Mouse (Mus musculus) liver, embryonic 12.5 days (tissue): ENCODE results near the gene Zfp553. TPM values are rescaled to one million over a fixed set of nuclear protein-coding genes. Genes with fewer than 3 reads are reported as not detected.

ENCODE experiments used
- ATAC-seq: fragments of 200-750 bp; cut with Nextera tagmentation; 2 replicates; pipeline ENCODE4 v1.8.0; 2017; ENCODE audit warnings: moderate number of reproducible peaks, mild to moderate bottlenecking, moderate library complexity
- H3K27ac ChIP-seq: fragments of 300-500 bp; sonication (generic); 2 replicates; pipeline ENCODE4 v1.5.1; 2016; ENCODE audit warnings: mild to moderate bottlenecking
- H3K27me3 ChIP-seq: fragments of 300-500 bp; sonication (generic); replicated peaks from 2 replicates; pipeline ENCODE4 v1.6.1; 2016; ENCODE audit warnings: mild to moderate bottlenecking, moderate library complexity
- H3K36me3 ChIP-seq: fragments of 300-500 bp; sonication (generic); 2 replicates; pipeline ENCODE4 v1.6.1; 2016; ENCODE audit warnings: mild to moderate bottlenecking, moderate library complexity
- H3K4me1 ChIP-seq: fragments of 300-500 bp; sonication (generic); 2 replicates; pipeline ENCODE4 v1.6.1; 2016
- H3K4me2 ChIP-seq: fragments of 300-500 bp; sonication (generic); 2 replicates; pipeline ENCODE4 v1.6.1; 2016; ENCODE audit warnings: mild to moderate bottlenecking, moderate library complexity
- H3K4me3 ChIP-seq: fragments of 300-500 bp; sonication (generic); 2 replicates; pipeline ENCODE4 v1.5.1; 2016; ENCODE audit warnings: mild to moderate bottlenecking, moderate library complexity
- H3K9ac ChIP-seq: fragments of 300-500 bp; sonication (generic); 2 replicates; pipeline ENCODE4 v1.6.1; 2016; ENCODE audit warnings: mild to moderate bottlenecking, moderate library complexity
- H3K9me3 ChIP-seq: fragments of 300-500 bp; sonication (generic); replicated peaks from 2 replicates; pipeline ENCODE4 v1.6.1; 2016; ENCODE audit warnings: mild to moderate bottlenecking, moderate library complexity
- WGBS: fragments of 180-500 bp; shearing (Covaris S2); methylation state at CpG from one replicate; pipeline ENCODE4 v1.1.7; 2016; ENCODE audit not compliant: insufficient replicate concordance; 5-methylcytosine and 5-hydroxymethylcytosine counted together
- polyA plus RNA-seq: library from polyadenylated mRNA; unstranded; fragments of >200 nt; fragmentation: Nextera tagmentation; extraction: Ambion mirVana; gene quantifications from 2 replicates; pipeline ENCODE4 v1.2.1, GENCODE M21; 2016

The Zfp553 gene
- 13.7 and 14.2 TPM in 2 replicates for polyA plus RNA-seq

DNA sequence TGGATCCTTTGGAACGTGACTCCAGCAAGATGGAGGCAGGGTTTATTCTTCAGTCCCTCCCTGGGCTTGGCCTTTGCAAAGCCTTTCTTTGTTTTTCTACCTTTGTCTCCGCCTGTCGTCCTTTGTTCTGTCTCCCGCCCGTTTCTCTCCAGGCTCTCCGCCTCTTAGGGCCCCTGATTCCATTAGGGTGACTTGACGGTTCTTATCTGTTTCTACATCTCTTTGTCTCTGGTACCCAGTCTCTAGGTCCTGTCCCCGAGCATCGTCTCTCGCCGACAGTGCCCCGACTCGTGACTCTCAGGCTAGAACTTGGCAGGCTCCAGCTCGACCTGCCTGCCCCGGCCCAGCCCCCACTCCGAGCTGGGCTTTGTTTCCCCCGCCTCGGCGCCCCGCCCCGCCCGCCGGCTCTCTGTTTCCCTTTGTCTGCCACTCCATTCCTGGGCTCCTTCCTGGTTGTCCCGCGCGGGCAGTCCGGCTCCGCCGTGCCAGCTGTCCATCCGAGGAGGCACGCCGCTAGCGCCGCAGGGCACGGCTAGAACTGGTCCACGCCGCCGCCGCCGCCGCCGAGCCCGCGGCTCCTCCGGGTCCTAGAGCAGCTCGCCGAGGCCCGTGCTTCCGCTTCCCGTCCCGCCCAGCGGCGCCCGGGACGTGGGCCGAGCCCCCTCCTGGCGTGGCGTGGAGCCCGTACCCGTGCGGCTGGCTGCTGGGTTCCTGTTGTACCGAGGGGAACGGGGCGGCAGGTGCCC is at the start of gene Zfp553, which contains the start of gene Sept1:
Gene Zfp553 (plus strand): TSS at position 440 of the 746 bp plus-strand sequence.
Gene Sept1 (minus strand): TSS at position 509 of the 746 bp plus-strand sequence.
- H3K36me3 ChIP-seq: peaks cover 45% of the 10 kb centered on the region
- WGBS: 1% methylated on average over 64 of the region's 64 CpGs

DNA sequence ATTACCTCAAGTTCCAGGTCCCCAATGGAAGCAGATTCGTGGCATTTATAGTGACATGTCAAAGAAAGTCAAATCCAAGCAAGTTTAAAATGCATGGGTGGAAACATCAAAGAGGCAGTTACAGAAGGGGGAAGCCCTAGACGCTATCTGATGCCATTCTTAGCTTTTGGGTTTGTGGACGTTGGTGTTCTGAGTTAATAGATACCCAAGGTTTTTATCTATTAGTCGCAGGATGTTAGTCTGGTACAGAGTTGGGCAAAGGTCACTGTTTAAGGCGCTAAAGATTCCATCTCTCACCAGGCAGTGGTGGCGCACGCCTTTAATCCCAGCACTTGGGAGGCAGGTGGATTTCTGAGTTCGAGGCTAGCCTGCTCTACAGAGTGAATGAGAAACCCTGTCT is 49.5 kb upstream of the Zfp553 start:
- Histone ChIP-seq H3K9ac (no peak overlapping the region), H3K4me1 (peaks cover 57% of the 10 kb centered on the region)

More for the DNA sequence above, at the start of gene Zfp553, which contains the start of gene Sept1:
- H3K9ac ChIP-seq: peak within 1 kb of the TSS; percentile 94
- peak within 1 kb of the TSS; percentile 82 for H3K4me3 ChIP-seq
- peak within 1 kb of the TSS; percentile 75 for H3K4me2 ChIP-seq
- H3K4me1 ChIP-seq: peaks cover 55% of the 10 kb centered on the region
- peak within 1 kb of the TSS; percentile 95 for H3K27ac ChIP-seq
- H3K27me3 ChIP-seq: no peaks in the 10 kb centered on the region
- ATAC-seq: peak; percentile 86
- no peaks in the 10 kb centered on the region for H3K9me3 ChIP-seq

DNA sequence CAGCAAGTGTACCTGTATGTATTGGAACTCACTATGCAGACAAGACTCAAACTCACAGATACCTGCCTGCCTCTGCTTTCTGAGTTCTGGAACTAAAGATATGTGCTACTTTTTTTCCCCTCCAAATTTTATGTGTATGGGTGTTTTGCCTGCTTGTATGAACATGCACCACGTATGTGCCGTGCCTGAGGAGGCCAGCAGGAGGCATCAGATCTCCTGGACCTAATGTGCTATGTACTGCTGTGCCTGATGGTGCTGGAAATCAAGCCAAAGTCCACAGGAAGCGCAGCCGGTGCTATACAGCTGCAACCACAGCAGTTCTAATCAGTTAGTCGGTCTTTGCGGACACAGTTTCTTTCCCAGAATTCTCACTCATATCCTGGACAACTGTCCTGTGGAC is 49.0 kb upstream of the Zfp553 start:
- no peaks in the 10 kb centered on the region for H3K36me3 ChIP-seq
- 51% methylated on average over 6 of the region's 6 CpGs for WGBS
- no peaks in the 10 kb centered on the region for H3K27me3 ChIP-seq
- peak overlapping the region; percentile 19; the same call in 1 of the 2 replicates for H3K4me2 ChIP-seq
- peaks cover 60% of the 10 kb centered on the region for H3K4me1 ChIP-seq
- peak; percentile 59; the same call in 1 of the 2 replicates for ATAC-seq
- peak overlapping the region; percentile 72 for H3K27ac ChIP-seq
- no peaks in the 10 kb centered on the region; the same call in 1 of the 2 replicates for H3K9me3 ChIP-seq
- no peak overlapping the region for H3K4me3 ChIP-seq
- no peak overlapping the region for H3K9ac ChIP-seq

More for the DNA sequence above, 49.5 kb upstream of the Zfp553 start:
- no peaks in the 10 kb centered on the region; the same call in 1 of the 2 replicates for H3K9me3 ChIP-seq
- WGBS: 17% methylated on average over 8 of the region's 8 CpGs
- ATAC-seq: peak; percentile 78
- no peaks in the 10 kb centered on the region for H3K36me3 ChIP-seq
- H3K4me2 ChIP-seq: peak overlapping the region; percentile 19; the same call in 1 of the 2 replicates
- H3K27ac ChIP-seq: peak overlapping the region; percentile 72
- no peak overlapping the region for H3K4me3 ChIP-seq
- no peaks in the 10 kb centered on the region for H3K27me3 ChIP-seq

DNA sequence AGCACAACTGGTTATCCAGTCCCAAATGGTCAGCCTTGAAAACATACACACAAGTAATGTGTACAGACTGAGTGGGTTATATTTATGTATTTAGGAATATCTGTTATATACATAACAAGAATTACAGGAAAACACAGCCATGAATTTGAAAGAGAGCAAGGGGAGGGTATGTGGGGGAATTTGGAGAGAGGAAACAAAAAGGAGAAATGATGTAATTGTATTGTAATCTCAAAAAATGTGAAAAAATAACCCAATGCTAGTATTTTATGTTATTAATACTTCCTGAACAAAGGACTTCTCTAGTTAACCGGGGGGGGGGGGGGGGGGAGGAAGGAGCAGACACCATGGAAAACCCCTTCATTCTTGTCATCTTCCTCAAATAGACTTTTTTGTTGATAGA is 48.1 kb upstream of the Zfp553 start:
- H3K4me1 ChIP-seq: peaks cover 66% of the 10 kb centered on the region
- H3K27ac ChIP-seq: peak overlapping the region; percentile 72
- no peak for ATAC-seq
- H3K27me3 ChIP-seq: no peaks in the 10 kb centered on the region
- H3K36me3 ChIP-seq: no peaks in the 10 kb centered on the region
- no peak overlapping the region for H3K4me3 ChIP-seq
- no peak overlapping the region for H3K4me2 ChIP-seq
- WGBS: 18% methylated on average over 1 of the region's 1 CpGs
- no peaks in the 10 kb centered on the region for H3K9me3 ChIP-seq
- H3K9ac ChIP-seq: no peak overlapping the region

DNA sequence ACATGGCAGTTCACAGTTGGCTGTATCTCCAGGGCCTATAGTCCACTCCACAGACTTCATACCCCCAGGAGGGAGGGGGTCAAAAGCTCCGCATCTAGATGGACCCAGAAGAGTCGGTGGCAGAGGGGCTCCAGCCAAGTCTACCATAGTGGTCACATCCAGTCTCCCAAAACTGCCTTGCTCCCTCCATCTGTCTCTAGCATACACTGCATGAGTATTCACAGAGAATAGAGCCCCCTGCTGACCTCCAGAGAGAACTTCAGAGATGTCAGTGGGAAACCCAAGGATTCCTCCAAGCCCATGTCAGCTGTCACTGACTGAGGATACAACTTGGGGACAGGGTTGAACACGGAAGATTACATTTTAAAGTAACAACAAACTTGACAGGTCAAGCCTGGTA is 47.3 kb upstream of the Zfp553 start:
- no peak; the same call in 1 of the 2 replicates for ATAC-seq
- Histone ChIP-seq H3K4me1 (peaks cover 59% of the 10 kb centered on the region), H3K36me3 (no peaks in the 10 kb centered on the region), H3K27me3 (no peaks in the 10 kb centered on the region), H3K9me3 (no peaks in the 10 kb centered on the region), H3K4me3 (no peak overlapping the region), H3K9ac (no peak overlapping the region), H3K4me2 (no peak overlapping the region), H3K27ac (no peak overlapping the region)
- WGBS: 54% methylated on average over 3 of the region's 3 CpGs

DNA sequence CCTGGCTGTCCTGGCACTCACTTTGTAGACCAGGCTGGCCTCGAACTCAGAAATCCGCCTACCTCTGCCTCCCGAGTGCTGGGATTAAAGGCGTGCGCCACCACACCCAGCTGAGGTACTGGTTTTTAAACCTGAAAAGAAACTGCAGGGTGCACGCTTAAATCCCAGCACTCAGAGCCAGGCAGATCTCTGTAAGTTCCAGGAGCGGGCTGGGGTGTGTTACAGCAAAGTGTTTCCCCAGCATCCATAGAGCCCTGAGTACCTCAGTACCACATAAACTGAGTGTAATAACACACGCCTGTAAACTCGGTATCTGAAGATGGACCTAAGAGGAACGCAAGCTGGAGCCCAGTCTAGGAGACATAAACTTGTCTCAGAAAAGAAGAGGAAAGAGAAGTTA is 45.5 kb upstream of the Zfp553 start:
- ATAC-seq: no peak
- Histone ChIP-seq H3K4me2 (no peak overlapping the region), H3K4me1 (peaks cover 45% of the 10 kb centered on the region), H3K9me3 (no peaks in the 10 kb centered on the region), H3K27me3 (no peaks in the 10 kb centered on the region), H3K27ac (no peak overlapping the region), H3K36me3 (peaks cover 14% of the 10 kb centered on the region), H3K9ac (no peak overlapping the region), H3K4me3 (no peak overlapping the region)
- 69% methylated on average over 10 of the region's 10 CpGs for WGBS

DNA sequence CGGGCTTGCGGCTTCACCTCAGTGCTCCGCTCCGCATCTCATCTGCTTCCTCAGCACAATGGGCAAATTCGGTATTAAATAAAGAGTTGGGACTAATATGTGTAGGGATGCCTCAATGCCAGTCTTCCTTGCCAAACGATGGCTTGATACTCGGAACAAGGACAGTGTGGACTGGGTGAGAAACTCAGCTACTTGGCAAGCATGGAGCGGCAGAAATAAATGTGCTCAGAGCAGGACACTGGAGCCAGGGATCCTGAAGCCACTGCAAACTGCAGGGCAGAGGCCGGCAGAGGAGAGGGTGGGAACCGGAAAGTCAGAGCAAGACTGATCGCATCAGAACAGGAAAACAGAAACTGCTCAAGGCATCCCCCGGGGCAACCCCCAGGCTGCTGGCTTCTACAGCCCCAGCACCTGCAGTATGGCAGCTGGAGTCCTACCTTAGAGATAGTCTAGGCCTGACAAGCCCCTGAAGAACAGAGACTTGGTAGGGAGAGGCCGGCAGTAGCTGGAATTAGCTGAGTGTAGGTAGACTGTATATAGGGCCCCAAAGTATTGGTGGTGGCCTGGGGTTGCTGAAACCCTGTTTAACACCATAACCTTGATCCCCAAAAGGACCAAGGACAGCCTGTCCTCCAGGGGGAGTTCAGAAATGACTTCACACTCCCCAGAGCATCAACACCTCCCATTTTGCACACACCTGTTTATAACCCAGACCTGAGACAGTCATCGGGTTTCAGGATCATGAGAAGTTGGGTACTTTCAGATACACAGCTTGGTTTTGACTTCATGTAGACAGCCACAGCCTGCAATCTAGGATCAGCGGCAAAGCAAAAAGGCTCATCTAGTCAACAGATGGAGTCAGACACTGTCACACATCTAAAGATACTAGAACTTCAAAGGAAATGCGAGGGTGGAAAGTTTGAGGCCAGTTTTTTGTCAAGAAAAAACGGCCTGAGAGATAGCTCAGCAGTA is 44.3 kb upstream of the Zfp553 start:
- H3K27me3 ChIP-seq: no peaks in the 10 kb centered on the region
- ATAC-seq: no peak
- no peak overlapping the region for H3K9ac ChIP-seq
- H3K27ac ChIP-seq: 0 out of 2 replicates have a peak overlapping the region, but pooled peaks have one; percentile 3
- WGBS: 67% methylated on average over 17 of the region's 17 CpGs
- H3K36me3 ChIP-seq: peaks cover 27% of the 10 kb centered on the region
- no peak overlapping the region for H3K4me2 ChIP-seq
- peaks cover 36% of the 10 kb centered on the region for H3K4me1 ChIP-seq
- H3K9me3 ChIP-seq: no peaks in the 10 kb centered on the region
- H3K4me3 ChIP-seq: no peak overlapping the region

DNA sequence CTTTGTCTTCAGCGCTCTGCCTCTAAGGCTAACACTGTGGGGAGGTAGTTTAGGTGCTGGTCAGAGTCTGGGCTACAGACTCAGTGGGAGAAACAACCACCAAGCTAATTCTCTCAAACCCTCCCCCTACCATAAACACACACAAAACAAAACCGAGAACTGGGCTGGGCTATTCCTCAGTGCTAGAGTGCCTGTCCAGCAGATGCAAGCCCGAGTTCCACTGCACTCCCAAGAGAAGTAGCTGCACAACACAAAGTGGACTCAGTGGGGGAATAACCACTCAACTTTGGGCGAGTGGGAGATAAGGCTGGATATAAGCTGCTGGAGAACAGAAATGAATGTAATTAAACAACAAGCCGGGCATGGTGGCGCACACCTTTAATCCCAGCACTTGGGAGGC is 42.2 kb upstream of the Zfp553 start:
- peak overlapping the region; percentile 18; the same call in 1 of the 2 replicates for H3K27ac ChIP-seq
- H3K27me3 ChIP-seq: no peaks in the 10 kb centered on the region

DNA sequence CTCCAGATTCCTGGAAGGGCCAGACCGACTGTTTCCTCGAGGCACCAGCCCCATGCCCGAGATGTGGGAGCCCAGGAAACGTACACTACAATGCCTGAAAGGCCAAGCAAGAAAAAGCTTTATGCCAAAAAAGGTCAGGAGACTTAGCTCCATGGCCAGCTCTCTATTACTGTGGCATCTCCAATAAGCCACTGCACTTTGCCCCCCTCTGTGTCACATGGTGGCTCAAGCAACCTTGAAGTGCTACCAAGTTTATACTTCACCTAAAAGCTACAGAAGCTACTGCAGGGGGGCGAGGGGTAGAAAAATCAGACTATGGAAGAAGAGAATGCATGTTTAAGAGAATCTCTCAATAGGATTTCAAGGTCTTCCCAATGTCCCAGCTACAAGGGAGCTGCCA is 39.9 kb upstream of the Zfp553 start:
- Histone ChIP-seq H3K27ac (no peak overlapping the region), H3K36me3 (peaks cover 53% of the 10 kb centered on the region), H3K9ac (no peak overlapping the region), H3K4me3 (no peak overlapping the region), H3K4me2 (no peak overlapping the region), H3K4me1 (peaks cover 46% of the 10 kb centered on the region), H3K27me3 (no peaks in the 10 kb centered on the region), H3K9me3 (no peaks in the 10 kb centered on the region)
- WGBS: 85% methylated on average over 5 of the region's 5 CpGs
- no peak for ATAC-seq

More for the DNA sequence above, 42.2 kb upstream of the Zfp553 start:
- no peaks in the 10 kb centered on the region for H3K9me3 ChIP-seq
- H3K4me2 ChIP-seq: no peak overlapping the region
- no peak for ATAC-seq
- H3K9ac ChIP-seq: no peak overlapping the region
- H3K36me3 ChIP-seq: peaks cover 39% of the 10 kb centered on the region
- WGBS: 73% methylated on average over 6 of the region's 6 CpGs
- H3K4me1 ChIP-seq: peaks cover 34% of the 10 kb centered on the region
- no peak overlapping the region for H3K4me3 ChIP-seq

DNA sequence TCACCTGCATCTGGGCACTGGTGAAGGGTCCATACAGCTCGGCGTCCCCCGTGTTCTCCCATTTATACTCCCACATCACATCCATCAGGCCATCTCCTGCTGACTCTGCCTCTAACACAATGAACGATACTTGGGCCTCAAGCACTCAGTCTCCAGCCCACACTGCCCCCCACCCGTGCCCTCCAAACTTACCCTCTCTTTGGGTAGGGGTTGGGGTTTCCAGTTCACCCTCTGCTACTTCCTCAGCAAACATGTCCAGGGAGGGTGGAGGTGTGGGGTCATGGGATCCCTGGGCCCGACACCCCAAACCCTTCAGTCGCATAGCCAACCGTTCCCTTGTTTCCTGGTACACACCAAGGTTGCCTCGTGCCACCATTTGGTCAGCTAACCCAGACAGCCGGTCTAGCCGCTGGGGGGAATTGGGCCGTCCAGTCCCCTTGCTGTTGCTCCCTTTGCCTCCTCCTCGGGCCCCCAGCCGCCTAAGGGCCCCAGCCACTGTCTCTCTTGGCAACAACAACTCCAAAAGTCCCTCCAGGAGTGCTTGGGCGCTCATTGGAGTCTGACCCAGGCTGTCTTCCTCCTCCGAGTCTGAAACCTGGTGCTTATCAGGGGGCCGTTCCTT is 38.7 kb upstream of the Zfp553 start:
- H3K27ac ChIP-seq: no peak overlapping the region
- H3K4me3 ChIP-seq: peak overlapping the region; percentile 82; the same call in 1 of the 2 replicates
- H3K4me1 ChIP-seq: peaks cover 35% of the 10 kb centered on the region
- no peaks in the 10 kb centered on the region for H3K27me3 ChIP-seq
- H3K36me3 ChIP-seq: peaks cover 65% of the 10 kb centered on the region
- peak overlapping the region; percentile 83 for H3K9ac ChIP-seq
- no peaks in the 10 kb centered on the region for H3K9me3 ChIP-seq
- ATAC-seq: no peak
- H3K4me2 ChIP-seq: peak overlapping the region; percentile 85
- 85% methylated on average over 17 of the region's 17 CpGs for WGBS

DNA sequence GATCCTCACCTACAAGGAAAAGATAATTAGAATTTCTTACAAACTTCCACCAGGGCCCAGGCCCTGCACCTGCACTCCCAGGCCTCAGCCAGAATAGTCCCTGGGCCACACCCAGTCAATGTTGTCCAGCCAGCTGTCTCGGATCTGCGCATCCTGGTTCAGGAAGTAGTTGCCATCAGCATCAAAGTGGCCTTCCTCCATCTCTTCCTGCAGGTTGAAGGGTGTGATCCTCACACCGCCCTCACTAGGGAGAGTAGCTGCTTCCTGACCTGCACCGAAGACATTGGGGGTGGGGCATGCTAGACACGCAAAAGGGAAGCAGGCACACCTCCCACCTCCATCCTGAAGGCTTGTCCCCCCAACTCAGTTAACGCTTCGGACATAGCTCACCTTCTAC is 38.2 kb upstream of the Zfp553 start:
- peaks cover 70% of the 10 kb centered on the region for H3K36me3 ChIP-seq
- H3K27ac ChIP-seq: peak overlapping the region; percentile 88

More for the DNA sequence above, 38.2 kb upstream of the Zfp553 start:
- peak overlapping the region; percentile 82 for H3K4me3 ChIP-seq
- H3K9ac ChIP-seq: peak overlapping the region; percentile 83
- H3K4me2 ChIP-seq: peak overlapping the region; percentile 85
- no peak for ATAC-seq
- H3K4me1 ChIP-seq: peaks cover 33% of the 10 kb centered on the region
- H3K27me3 ChIP-seq: no peaks in the 10 kb centered on the region
- H3K9me3 ChIP-seq: no peaks in the 10 kb centered on the region
- WGBS: 55% methylated on average over 7 of the region's 7 CpGs
